Mouse (Mus musculus) adrenal gland, postnatal 14 days (tissue): Measurements from ENCODE around the gene Sdad1. TPM values are rescaled to one million over a fixed set of nuclear protein-coding genes. Genes with fewer than 3 reads are reported as not detected.

Source experiments
- DNase-seq: peaks from one replicate; pipeline ENCODE4 v3.0.0; 2021; ENCODE audit warnings: mixed read lengths
- total RNA-seq: library from RNA; stranded (reverse); gene quantifications from 2 replicates; pipeline ENCODE4 v1.2.3, GENCODE M21; 2021

Gene Sdad1
- total RNA-seq, 1 experiment from 2014 or later, result 30.5 TPM

DNA sequence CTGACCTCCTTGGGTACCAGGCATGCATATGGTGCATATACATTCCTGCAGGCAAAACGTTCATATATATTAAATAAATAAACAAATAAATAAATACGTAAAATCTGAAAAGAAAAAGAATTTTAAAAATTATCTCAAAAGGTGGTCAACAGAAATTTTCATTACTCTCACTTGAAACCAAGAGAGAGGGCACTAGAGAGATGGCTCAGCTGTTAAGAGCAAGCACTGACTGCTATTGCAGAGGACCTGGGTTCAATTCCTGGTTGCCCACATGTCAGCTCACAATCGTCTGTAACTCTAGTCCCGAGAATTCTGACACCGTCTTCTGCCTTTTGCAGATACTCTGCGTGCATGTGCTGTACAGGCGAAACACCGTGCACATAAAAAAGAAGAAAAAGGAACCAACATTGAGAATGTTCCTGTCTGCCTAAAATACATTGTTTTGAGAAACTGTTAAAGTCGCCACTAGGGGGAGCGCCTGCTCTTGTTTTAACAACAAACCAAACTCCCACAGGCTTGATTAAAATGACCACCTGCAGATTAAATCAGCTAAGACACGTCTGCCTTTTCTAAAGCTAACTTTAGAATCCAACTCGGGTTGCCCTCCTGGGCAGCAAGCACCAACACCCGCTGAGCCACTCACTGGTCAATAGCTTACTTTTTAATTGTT is 1.9 kb upstream of the Sdad1 start:
- DNase-seq, result peak; percentile 91

DNA sequence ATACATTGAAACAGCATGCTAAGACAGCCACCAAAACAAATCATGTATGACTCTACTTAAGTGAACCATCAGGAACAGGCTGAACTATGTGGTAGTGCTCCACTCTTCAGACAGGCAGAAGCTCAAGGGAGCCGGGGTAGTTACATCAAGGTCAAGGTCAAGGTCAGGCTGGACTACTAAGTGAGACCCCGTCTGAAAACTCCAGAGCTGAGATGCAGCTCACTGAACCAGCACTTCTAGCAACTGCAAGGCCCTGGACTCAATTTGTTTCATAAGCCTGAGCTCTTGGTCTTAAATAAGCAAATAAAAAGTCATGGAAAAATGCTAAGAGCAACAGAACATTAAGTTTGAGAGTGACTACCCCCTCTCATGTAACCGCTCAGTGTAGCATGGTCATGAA is 6.0 kb downstream of the Sdad1 start:
- DNase-seq, result peak; percentile 33

DNA sequence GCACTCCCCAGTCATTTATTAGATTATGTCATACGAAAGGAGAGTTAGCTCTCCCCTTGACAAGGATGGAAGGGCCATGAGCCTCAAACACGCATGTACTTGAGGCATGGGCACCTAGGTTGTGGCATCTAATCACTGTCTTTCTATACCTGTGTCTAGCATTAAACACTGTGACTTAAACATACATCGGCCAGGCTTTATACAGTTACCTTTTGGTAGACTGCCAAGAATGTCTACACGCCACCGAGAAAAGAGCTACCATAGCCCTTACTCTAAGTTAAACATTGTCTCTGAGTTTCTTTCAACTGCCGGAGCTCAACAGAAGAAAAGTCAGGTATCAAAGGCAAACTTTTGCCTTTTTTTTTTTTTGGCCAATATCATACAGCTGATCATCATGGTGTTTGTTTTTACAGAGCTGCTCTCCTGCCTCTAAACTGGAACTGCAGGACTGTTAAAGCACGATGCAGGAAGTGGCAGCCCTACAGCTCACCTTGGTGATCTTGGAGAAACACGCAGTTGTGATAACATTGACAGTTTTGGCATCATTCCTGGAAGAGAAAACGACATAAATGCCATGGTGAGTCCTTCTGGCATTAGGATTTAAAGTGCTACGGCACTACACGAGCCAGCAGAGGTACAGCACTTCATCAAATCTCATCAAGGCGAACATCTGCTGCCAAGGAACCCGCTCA is 8.0 kb downstream of the Sdad1 start:
- DNase-seq, result peak; percentile 26

DNA sequence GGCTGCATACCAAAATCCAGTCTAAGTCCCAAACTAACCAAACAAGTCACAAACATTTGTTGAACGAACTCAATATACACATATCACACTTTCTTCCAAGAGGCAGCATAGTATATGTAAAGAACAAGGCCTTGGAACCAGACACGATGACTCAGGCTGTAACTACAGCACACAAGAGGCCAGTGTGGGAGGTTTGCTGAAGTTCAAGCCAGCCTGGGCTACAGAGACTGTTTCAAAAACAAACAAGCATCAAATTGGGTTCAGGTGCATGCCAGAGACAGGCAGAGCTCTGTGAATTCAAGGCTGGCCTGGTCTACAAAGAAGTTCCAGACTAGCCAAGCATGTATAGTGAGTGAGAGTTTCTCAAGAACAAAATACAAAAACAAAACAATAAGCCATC is 15.8 kb downstream of the Sdad1 start:
- no peak for DNase-seq

DNA sequence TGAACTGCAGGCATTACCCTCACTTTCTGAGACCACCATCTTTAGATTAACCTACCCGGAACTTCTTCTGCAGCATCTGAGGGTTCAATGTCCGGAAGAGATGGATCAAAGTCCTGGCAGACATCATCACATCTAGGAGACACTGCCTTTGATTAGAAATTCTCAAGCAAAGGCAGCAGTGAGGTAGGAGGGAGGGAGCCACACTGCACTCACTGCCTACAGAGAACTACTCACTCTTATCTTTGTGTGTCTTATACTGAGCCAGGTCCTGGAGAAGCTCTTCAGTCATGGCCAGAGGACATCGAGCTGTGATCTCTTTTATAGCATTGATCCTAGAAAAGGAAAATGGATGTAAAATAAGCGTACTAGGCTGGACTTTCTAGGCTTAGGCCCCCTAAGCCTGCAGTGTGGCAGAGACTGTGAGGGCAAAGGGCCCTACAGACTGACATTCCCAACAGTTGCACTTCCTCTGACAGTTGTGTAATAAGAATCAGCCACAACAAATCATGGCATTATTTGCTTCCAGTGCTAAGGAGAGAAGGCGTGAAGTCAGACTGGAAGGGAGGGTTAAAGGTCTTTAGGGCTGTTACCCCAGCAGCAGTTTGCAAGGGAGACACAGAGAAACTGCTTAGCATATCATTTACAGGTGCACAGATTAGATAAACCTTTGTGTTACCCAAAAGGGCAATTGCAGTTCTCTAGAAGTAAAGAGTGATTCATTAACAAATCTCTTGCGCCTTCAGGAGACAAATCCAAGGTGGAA is 18.4 kb downstream of the Sdad1 start:
- DNase-seq, result no peak

DNA sequence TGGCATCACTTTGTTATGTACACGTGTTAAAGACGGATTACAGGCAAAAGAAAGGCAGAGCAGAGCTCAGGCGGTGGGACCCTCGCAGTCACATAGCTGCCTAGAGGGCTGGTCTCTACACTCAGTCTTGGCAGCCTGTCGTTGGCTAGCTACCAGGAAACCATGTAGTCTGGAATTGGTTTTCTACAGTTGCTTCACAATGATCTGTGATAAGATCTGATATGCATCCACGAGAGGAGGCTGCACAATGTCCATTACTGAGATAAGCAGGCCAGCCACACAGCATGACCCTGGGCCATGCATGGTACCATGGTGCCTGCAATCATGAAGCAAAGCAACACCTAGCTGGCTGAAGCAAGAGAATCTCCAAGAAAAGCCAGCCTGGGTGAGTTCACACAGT is 22.4 kb downstream of the Sdad1 start:
- DNase-seq, result no peak

DNA sequence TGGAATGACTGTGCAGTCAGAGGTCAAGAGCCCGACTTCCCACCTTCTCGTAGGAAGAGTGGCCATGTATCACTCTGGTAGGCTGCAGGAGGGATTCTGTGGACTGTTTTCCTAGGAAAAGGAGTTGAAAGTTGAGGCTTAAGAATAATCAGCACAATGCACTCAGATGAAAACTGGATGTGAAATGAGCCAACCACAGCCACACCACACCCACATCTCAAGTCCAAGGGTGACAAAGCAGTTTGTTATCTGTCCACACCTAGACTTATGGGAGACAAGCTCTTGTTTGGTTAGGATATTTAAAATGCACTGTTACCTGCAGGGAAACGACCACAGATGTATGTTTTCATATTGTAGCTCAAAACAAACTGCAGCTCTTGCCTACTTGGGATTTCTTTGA is 27.2 kb downstream of the Sdad1 start:
- DNase-seq, result no peak

DNA sequence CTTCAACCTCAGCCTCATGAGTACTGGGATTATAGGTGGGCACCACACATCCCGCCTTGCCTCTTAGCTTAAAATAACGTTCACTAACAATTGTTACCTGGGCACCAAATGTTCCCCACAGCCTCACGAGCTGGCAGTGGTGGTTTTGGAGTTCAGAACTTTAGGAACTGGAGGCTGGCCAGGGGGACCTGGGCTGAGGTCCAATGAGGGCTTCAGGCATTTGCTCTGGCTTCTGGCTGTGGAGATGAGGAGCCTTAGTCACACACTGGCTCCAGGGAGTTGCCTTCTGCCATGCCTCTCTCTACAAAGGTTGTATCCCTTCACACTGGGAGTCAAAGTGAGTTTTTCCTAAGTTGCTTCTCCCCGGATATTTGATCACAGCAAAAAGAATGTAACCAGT is 27.7 kb downstream of the Sdad1 start:
- peak; percentile 58 for DNase-seq

DNA sequence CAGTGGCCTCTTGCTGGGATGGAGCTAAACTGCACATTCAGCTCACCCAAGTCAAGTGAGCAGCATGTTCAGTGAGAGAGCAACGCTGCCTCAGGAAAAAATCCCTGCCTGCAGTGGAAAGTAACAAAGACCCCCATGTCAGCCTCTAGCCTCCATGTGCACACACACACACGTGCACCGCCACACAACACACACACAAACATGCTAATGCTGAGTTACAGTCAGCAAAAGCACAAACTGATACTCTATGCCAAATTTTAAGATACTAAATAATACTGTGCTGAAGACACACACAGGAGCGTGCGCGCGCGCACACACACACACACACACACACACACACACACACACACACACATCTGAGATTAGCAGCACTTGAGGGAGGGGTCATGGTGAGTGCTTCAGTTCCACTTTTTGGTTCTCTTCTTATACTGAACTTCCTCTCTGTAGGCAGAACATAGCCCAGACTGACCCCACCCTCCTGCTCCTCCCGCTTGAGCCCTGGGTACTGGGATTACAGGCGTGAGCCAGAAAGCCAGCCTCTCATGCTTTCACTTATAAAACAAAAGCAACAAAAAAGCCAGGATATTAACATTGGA is 31.2 kb downstream of the Sdad1 start:
- no peak for DNase-seq

DNA sequence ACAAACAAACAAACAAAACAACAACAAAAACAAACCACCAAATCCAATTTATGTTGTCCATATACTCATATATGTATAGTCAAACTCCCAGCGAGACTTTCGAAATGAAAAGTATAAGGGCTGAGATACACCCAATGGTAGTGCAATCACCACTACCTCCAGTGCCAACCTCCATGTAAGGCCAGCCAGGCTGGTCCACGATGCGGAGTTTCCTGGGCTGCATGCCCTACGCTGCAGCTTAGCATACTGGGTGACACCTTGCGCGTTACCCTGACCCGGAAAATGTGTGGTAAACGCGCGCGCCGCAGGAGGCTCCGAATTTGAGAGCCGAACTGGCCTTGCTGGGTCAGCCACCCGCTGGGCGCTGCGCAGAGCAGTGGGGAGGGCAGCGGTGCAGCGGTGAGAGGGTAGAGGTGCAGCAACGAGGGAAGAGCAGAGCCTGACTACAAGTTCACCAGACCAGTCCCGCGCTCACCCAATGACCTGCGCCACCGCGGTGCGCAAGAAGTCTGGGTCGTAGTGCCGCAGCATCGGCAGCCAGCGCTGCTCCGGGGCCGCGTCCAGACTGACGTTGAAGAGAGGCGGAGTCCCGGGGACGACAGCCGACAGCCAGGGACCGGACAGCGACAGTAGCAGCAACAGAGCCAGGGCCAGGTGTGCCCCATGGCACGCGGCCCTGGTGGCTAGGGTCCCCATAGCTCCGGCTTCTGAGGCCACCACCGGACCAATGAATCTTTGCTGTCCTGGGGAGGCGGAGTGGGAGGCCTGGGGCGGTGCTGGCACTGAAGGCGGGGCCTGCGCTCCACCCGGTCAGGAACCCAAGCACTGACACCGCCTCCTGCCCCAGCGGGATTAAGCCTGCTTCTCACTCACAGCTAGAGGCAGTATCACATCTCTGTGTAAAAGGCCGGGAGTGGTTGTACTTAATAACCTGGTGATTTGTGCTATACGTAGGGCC is 32.6 kb downstream of the Sdad1 start, which contains the start of gene Naaa:
Gene Naaa (minus strand): TSS at position 734 of the 958 bp plus-strand sequence.
- DNase-seq, result peak; percentile 94

DNA sequence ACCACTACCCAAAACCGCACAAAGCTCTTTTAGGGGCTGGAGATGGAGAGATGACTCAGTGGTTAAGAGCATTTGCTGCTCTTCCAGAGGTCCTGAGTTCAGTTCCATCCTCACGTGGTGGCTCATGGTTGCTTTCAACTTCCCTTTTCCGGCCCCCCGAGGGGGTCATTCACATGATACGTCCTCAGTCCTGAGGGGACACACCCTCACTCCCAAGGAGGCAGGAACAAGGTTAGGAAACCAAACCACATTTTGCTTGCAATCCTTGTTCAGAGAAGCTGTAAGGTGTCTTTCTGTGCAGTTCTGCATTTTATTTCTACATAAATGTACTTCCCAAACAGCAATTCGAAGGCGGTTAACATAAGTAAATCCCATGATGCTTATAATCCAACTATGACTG is 39.8 kb downstream of the Sdad1 start:
- no peak for DNase-seq

DNA sequence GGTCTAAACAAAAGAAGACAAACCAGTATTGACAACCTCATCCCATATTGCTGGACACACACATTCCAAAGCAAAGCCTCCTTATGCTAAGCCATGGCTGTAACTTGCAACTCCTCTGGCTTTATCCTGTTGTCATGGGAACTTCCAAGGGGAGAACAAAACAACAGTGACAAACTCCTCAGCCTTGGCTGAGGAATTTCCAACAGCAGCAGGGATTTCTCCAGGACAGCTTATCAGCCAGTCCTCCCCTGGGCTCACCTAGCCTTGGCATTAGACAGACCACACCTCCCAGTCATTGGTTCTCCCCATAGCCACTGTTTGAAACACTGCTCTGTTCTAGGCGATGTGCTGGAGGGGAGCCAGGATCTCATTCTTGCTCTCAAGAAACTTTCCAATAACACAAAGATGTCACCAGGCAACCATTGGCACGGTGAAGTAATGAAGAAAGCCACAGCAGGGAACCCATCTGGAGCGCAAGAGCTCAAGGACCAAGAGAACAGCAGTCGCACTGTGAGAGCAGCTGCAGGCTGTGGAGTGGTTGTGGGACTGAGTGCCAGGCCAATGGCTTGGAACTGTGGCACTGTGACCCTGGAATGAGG is 46.4 kb downstream of the Sdad1 start:
- DNase-seq, result peak; percentile 87

DNA sequence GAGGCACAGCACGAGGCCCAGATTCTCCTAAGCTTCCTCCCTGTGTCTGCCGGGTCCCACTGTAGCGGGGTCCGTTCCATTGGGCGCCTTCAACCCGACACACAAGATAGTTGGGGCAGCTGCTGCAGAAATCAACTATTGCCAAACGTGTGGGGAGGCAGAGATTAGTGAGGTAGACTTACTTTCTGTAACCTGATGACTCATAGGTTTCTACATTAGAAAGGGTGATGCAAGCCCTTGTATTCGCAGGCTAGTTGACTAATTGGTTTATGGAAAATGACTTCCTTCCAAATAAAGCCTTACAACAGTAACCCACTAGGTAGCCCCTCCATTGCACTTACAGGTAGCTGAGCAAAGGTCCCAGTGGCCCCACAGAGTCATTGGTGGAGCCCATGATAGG is 47.6 kb downstream of the Sdad1 start:
- no peak for DNase-seq

DNA sequence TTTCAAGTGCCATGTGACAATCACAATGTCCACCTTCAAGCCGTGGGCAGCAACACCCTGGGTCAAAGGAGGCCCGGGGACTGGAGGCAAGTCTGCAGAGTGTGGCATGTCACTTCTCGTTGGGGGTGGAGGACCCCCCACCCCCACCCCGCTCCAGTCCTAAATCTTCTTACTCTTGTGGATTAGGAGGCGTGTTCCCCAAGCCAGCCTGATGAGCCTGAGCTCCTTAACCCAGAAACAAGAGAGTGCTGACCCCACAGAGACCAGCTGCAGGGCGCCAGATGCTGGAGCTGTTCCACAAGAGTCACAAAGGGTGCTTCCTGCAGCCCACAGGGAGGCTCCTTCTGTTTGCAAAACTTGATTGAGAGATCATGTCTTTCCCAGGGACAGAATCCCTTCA is 54.1 kb downstream of the Sdad1 start, which contains the start of gene Ppef2:
Gene Ppef2 (minus strand): TSS at position 61 of the 400 bp plus-strand sequence.
- no peak for DNase-seq

DNA sequence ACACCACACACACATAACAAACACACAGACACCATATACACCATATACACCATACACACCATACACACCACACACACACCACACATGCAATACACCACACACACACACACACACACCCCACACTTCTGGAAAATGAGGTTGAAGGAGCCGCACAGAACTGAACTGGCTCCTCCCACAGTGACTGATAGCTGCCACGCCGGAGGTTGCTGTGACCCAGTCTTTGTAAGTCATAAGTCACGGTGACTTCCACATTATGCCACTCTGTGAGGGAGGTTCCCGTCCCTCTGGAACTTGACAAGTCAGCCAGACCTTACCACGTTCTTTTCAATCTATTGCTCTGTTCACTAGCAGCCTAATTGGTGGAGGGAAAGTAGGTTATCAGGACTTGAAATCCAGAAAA is 55.8 kb downstream of the Sdad1 start:
- no peak for DNase-seq

DNA sequence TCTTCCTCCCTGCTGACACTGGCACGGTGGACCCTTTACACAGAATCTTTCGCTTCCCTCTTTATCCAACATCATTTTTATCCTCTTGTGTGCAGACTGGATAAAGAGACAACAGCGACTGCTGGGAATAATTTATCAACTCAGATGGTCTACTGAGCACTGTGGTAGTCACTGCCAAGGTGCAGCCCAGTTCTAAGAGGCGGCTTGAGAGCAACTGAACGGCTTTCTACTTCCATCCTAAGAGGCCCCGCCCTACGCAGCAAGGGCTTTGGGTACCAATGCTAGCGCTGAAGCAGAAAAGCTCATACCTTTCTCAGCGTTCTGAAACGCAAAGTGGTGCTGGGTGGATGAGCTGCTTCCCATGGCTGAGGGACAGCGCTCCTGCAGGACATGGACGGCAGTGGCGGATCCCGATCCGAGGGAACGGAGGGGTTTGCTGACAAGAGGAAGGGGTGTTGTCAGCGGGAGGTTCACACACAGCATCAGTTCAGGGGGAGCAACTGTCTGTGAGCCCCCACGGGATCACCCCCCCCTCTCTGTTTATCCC is 57.4 kb downstream of the Sdad1 start:
- DNase-seq, result no peak

DNA sequence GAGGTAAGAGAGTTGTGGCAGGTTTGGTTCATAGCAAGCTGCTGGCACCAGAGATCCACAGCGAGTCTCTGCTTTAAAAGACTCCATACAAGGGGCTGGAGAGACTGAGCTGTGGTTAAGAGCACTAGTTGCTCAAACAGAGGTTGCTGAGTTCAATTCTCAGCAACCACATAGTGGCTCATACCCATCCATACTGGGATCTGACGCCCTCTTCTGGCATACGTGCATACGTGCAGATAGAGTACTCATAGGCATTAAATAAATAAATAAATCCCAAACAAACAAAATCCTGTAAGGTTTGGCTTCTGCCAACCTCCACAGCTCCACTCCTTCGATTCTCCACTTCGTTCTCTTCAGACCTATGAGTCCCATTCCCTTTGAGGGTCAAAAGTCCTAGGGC is 58.2 kb downstream of the Sdad1 start:
- DNase-seq, result no peak

DNA sequence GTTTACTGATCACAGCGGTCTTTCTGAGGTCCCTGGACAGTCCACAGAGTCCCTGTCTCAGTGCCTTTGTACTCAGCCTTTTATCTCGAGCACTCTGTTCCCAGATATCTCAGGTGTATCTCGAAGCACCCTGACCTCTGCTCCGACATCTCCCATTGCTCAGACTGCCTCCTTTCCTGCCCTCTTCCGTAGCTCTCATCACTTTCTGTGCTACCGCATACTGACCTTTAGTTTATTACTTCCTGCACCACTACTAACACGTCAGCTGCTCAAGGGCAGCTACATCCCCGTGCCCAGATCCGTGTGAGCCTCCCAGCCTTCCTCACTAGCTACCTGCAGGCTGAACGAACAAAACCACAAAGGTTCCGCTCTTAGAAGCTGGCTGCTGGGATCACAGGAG is 61.7 kb downstream of the Sdad1 start:
- no peak for DNase-seq

DNA sequence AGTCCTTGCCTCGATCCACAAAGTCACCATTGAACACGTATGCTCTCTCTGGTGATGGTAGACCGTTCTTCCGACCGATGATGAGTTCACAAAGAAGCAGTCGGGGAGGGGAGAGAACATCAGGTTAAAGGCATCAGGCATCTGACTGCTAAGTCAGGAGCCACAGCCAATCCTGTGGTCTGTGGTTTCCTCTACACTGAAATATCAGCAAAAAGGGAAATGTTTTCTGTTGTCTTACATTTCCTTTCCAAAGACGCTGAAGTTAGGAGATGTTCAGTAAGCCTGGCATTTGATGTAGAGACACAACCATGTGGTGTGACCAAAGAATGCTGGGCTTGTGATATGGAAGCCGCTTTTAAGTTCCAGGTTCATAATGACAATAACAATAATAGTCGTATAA is 64.8 kb downstream of the Sdad1 start:
- DNase-seq, result no peak

DNA sequence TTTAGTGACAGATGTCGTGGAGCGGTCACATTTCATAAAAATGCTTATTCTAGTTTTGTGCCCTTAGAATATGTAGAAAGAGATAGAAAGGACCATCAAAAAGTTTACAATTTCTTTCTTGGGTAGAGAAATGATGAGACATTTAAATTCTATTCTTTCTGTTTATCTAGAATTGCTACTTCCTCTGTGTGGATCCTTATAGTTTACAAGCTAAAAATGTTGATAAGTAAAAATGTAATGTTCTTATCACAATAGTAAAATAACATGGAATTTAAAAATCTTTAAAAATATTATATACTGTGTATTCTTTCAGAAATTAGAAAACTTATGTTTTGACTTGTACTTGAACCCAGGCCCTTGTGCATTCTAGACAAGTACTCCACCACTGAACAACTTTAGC is 65.4 kb downstream of the Sdad1 start:
- DNase-seq, result no peak

DNA sequence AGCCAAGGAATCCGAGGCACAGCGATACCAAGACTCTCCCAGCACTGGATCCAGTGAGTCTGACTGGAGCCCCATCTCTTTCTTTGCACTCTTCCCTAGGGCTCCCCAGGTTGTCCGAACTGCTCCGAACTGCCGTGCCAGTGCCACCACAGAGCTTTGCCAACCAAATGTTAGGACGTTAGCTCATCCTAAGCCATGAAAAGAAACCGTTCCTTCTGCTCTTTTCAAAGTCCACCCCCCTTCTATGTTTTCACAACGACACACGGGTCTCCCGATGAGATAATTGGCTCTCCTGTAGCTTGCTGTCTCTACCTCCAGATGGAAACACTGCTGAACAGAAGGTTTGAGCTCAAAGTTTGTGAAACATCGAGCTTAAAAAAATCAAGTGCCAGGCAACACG is 69.5 kb downstream of the Sdad1 start:
- DNase-seq, result no peak
